Mouse (Mus musculus): ENCODE results near the gene Nfix. TPM values are rescaled to one million over a fixed set of nuclear protein-coding genes. Genes with fewer than 3 reads are reported as not detected.

Nfix gene
- polyA plus RNA-seq, 1 experiment from 2014 or later = 28.7 TPM

DNA sequence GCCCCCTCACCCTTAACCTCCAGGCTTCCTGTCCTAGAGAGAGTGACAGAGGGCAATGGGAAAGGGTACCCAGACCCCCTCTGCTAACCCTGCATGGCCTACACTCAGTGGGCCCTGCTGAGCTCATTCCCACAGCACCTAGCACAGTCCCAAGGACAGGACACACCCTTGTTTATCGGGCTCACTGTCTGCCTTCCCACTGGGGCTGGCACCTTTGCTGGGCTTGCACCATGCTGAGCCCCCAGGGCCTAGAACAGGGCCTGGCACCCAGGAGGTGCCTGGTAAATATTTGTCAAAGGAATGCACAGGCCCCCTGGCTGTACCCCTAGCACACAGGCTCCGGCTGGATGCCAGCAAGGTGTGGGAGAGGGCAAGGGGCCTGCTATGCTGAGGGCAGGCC lies 9.6 kb downstream of the Nfix start:
- no peak for ATAC-seq (ENCODE audit: insufficient read depth, low FRiP score, low read depth)
- Histone ChIP-seq H3K27me3 (replicated peaks) (peaks cover 49% of the 10 kb centered on the region), H3K27ac (no peak overlapping the region), H3K4me2 (0 out of 2 replicates have a peak overlapping the region, but pooled peaks have one; percentile 2), H3K4me1 (peaks cover 70% of the 10 kb centered on the region), H3K9me3 (no peaks in the 10 kb centered on the region), H3K9ac (no peak overlapping the region), H3K36me3 (no peaks in the 10 kb centered on the region), H3K4me3 (replicated peaks) (no peak overlapping the region)
- WGBS = 44% methylated on average over 2 of the region's 2 CpGs

DNA sequence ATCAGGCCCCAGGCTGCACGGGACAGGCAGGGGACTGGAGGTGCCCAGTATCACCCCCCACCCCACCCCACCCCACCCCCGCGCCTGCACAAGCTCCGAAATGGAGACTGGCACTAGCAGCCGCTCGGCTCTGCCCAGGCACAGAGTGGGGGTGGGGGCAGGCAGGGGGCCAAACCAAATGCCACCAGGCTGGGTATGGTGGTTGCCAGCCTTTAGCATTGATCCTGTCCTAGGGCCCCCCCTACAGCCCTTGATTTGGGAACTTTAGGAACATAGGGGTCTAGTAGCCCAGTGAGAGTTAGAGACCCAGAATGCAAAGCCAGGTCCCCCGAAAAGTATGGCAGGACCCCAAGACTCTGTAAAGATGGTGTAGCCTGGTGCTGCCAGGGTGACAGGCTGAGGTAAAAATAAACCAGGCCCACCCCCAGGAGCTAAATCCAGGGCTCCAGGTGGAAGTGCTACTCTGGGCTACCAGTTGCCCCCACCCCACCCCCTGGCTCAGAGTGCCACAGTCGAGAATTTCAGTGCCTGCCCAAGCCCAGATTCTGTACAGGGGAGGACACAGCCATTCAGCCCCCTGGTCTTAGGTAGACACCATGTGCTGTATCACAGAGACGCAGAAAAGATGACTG lies 10.2 kb downstream of the Nfix start:
- no peak overlapping the region for H3K27ac ChIP-seq

DNA sequence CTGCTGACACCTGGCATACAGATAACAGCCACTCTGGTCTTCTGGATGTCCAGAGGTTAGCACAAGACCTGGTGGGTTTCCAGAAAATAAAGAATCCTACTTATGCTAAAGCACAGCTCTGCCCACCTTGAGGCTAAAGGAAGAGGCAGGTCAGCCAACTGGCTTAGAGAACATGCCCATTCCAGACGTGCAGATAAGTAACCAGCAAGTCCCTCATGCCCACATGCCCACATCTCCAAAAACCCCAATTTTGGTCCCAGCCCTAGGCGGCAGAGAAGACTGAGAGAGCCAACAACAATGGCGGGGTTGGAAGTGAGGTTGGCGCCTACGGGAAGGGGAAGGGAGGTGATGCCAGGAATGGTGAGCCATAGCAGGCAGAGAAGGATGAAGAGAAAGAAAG lies 10.8 kb downstream of the Nfix start:
- H3K9ac ChIP-seq = no peak overlapping the region
- 55% methylated on average over 5 of the region's 5 CpGs for WGBS
- H3K4me3 ChIP-seq (replicated peaks) = no peak overlapping the region
- H3K4me1 ChIP-seq = peaks cover 69% of the 10 kb centered on the region
- H3K27me3 ChIP-seq (replicated peaks) = peaks cover 60% of the 10 kb centered on the region
- no peak overlapping the region for H3K27ac ChIP-seq
- H3K4me2 ChIP-seq = peak overlapping the region; percentile 26; the same call in 1 of the 2 replicates
- H3K9me3 ChIP-seq = no peaks in the 10 kb centered on the region
- no peaks in the 10 kb centered on the region for H3K36me3 ChIP-seq
- no peak for ATAC-seq (ENCODE audit: insufficient read depth, low FRiP score, low read depth)

More for the DNA sequence above, 10.2 kb downstream of the Nfix start:
- Histone ChIP-seq H3K4me3 (replicated peaks) (no peak overlapping the region), H3K9me3 (no peaks in the 10 kb centered on the region), H3K4me1 (peaks cover 69% of the 10 kb centered on the region), H3K4me2 (0 out of 2 replicates have a peak overlapping the region, but pooled peaks have one; percentile 2), H3K27me3 (replicated peaks) (peaks cover 54% of the 10 kb centered on the region), H3K9ac (no peak overlapping the region), H3K36me3 (no peaks in the 10 kb centered on the region)
- 75% methylated on average over 8 of the region's 9 CpGs for WGBS
- ATAC-seq (ENCODE audit: insufficient read depth, low FRiP score, low read depth) = no peak

DNA sequence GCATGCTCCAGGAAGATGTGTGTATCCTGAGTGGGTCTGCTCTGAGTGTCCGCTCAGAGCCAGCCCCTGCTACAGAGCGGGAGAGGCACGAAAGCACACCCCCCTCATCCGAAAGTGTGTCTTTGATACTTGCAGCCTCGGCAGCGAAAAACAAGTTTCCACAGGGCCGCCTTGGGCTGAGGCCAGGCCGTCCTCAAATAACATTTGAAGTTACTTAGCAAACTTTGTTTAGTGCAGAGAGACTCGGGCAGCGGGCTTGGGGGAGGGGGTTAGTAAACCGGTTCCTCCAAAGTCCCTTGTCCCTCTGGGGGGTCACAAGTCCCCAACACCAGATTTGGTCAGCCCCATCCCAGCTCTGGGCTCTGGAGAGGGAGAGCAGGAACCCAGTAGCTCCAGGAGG lies 11.2 kb downstream of the Nfix start:
- peak overlapping the region; percentile 26; the same call in 1 of the 2 replicates for H3K4me2 ChIP-seq
- peaks cover 69% of the 10 kb centered on the region for H3K4me1 ChIP-seq
- no peak for ATAC-seq (ENCODE audit: insufficient read depth, low FRiP score, low read depth)
- no peak overlapping the region for H3K27ac ChIP-seq
- peaks cover 64% of the 10 kb centered on the region for H3K27me3 ChIP-seq (replicated peaks)
- H3K9ac ChIP-seq = no peak overlapping the region
- H3K36me3 ChIP-seq = no peaks in the 10 kb centered on the region
- no peaks in the 10 kb centered on the region for H3K9me3 ChIP-seq
- H3K4me3 ChIP-seq (replicated peaks) = no peak overlapping the region
- WGBS = 18% methylated on average over 11 of the region's 11 CpGs

DNA sequence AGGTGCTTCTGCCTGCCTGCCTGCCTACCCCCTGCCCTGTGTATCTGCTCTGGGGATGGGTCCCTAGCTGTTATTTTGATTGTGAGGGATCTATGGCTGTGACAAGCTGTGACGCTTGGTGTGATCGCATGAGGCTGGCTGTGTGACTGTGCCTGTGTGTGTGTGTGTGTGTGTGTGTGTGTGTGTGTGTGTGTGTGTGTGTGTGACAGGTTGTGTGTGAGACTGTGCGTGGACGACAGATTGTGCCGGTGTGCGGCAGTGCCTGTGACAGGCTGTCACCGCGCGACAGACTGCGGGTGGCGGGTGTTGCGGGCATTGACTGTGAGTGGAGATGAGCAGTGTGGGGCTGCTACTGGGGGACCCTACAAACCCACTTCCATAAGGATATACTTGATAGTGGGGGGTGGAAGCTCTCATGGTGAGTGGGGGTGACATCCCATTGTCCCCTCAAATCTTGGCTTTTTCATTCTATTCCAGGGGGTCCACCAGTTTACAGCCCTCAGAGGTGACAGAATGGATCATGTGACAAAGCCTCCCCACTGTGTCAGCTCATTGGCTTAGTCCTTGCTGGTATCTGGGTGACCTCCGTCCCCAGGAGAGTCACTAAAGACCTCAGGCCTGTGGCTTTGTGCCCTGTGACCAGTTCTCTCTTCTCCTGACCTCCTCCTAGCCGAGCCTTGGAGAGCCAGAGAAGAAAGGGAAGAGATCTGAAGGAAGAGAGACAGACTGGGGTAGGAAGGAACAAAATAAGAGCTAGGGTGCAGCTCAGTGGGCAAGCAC lies 12.4 kb downstream of the Nfix start:
- H3K4me3 ChIP-seq (replicated peaks) = no peak overlapping the region
- WGBS = 53% methylated on average over 14 of the region's 14 CpGs
- peaks cover 74% of the 10 kb centered on the region for H3K27me3 ChIP-seq (replicated peaks)
- ATAC-seq (ENCODE audit: insufficient read depth, low FRiP score, low read depth) = no peak
- H3K9me3 ChIP-seq = no peaks in the 10 kb centered on the region
- H3K4me1 ChIP-seq = peaks cover 64% of the 10 kb centered on the region
- no peaks in the 10 kb centered on the region for H3K36me3 ChIP-seq
- no peak overlapping the region for H3K9ac ChIP-seq
- H3K4me2 ChIP-seq = no peak overlapping the region
- H3K27ac ChIP-seq = no peak overlapping the region

DNA sequence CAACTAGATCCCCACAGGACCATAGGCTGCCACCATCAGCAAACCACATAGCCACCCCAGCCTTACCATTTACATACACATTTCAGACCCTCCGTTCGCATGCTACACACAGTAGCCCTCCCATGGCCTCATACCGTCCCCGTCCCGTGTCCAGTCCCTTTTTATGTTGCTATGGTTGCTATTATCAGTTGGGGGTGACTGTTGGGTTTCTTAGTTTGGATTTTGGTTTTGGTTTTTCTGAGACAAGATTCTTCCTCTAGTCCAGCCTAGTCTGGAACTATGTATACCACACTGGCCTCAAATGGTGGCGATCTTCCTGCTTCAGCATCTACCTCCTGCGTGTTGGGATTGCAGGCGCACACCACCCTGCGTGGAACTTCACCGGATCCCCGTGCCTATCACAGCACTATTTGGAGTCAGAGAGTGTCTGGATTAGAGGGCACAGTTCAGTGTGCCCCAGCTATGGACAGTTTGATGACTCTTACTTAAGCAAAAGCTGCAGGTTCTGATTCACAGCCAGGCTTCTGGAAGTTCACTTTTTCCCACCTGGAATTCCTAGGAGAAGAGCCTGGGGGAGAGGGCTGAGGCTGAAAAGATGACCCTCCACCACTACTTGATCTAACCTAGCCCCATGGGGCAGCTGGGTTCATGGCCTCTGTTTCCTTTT lies 13.2 kb downstream of the Nfix start:
- no peak overlapping the region for H3K4me3 ChIP-seq (replicated peaks)

DNA sequence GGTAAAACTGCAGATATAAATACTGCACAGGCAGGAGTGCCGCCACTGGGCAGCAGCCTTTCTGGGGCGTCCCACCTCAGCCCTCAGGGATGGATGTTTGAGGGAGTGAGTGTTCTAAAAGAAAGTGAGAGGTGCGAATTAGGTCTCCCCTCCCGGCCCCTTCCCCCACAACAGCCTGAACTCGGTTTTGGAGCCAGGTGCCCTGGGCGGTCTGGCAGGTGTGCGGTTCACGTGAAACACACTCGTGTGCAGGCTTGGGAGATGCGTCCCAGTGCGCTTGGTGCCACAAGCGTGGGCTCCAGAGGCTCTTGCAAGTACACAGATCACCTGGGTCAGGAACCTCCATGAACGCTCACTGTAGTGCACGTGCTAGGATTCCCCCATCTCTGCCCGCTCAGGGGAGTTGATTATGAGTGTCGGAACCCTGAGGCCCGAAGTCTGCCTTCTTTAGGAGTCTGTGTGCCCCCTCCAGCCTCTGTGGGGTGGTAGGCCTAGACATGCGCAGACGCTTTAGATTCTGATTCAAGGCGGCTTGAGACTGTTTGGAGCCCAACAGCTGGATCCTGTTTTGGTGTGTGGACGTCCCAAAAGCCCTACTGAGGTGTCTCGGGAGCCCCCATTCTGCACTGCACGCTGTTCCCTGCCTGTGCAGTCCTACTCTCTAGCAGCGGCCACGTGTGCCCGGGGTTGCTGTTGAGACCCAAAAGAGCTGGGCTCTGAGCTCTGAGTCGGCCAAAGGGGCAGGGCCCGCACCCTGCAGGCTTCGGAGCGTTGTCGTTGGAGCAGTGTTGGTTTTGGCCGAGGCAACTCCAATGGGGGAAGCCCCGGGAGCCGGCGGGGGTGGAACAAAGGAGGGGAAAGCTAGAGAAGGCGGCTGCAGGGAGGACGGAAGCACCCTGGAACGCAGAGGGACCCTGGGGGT lies 14.1 kb downstream of the Nfix start:
- Histone ChIP-seq H3K4me2 (peak overlapping the region; percentile 33), H3K27me3 (replicated peaks) (peaks cover 90% of the 10 kb centered on the region), H3K36me3 (no peaks in the 10 kb centered on the region), H3K9ac (no peak overlapping the region), H3K27ac (peak overlapping the region; percentile 45; the same call in 1 of the 2 replicates), H3K4me1 (peaks cover 59% of the 10 kb centered on the region), H3K9me3 (no peaks in the 10 kb centered on the region), H3K4me3 (replicated peaks) (peak overlapping the region; percentile 11)
- 19% methylated on average over 38 of the region's 38 CpGs for WGBS
- ATAC-seq (ENCODE audit: insufficient read depth, low FRiP score, low read depth) = peak; percentile 27; the same call in 1 of the 2 replicates

More for the DNA sequence above, 13.2 kb downstream of the Nfix start:
- no peak overlapping the region for H3K27ac ChIP-seq
- H3K27me3 ChIP-seq (replicated peaks) = peaks cover 82% of the 10 kb centered on the region
- ATAC-seq (ENCODE audit: insufficient read depth, low FRiP score, low read depth) = no peak
- H3K9me3 ChIP-seq = no peaks in the 10 kb centered on the region
- WGBS = 41% methylated on average over 11 of the region's 11 CpGs
- H3K4me1 ChIP-seq = peaks cover 64% of the 10 kb centered on the region
- H3K4me2 ChIP-seq = no peak overlapping the region; the same call in 1 of the 2 replicates
- no peaks in the 10 kb centered on the region for H3K36me3 ChIP-seq
- H3K9ac ChIP-seq = no peak overlapping the region

DNA sequence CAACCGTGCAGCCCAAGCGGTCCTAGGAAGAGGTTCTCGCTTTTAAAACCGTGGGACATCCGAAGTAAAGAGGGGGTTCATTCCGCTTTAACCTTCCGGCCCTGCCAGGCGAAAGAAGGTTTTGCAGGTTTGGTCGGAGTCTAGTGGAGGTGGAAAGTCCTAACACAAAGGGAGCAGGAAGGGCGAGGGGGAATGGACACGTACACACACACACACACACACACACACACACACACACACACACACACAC lies 14.7 kb downstream of the Nfix start:
- Histone ChIP-seq H3K27me3 (replicated peaks) (peaks cover 91% of the 10 kb centered on the region), H3K4me3 (replicated peaks) (no peak overlapping the region; the same call in 1 of the 2 replicates), H3K27ac (no peak overlapping the region), H3K9me3 (no peaks in the 10 kb centered on the region), H3K36me3 (no peaks in the 10 kb centered on the region), H3K9ac (no peak overlapping the region), H3K4me1 (peaks cover 53% of the 10 kb centered on the region), H3K4me2 (no peak overlapping the region)
- ATAC-seq (ENCODE audit: insufficient read depth, low FRiP score, low read depth) = no peak
- WGBS = 31% methylated on average over 11 of the region's 11 CpGs

DNA sequence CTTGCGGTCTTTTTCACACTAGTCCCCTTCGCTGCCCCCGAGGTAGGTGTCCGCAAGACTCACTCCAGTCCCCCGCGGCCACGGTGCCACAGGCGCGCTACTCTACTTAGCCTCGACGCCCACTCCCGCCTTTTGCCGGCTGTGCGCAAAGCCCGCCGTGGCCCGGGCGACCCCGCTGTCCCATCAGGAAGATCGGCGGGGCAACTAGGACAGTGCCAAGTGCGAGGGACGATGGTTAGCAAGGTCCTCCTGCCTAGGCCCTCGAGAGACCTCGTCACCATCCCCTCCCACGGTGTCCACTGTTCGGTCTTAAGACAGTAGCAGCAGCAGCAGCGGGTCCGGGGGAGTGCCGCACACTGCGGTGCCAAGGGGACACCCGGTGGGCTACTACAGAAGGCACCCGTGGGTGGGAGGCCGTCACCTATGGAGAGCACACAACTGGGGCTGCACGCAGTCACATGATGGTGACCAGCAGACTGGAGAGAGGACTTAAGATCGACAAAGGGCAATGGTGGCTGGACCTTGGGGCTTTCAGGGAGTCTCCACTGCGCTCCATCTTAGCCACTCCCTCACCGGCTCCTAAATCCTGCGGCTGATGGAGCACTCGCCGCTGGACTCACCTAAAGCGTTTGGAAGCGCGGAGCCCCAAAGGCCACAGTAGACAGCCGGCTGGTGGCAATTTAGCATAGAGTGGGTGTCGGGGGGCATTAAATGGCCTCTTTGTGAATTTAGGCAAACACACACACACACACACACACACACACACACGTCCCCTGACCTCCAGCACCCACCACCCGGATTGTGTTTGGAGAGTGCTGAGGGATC lies 15.3 kb downstream of the Nfix start:
- ATAC-seq (ENCODE audit: insufficient read depth, low FRiP score, low read depth) = no peak
- Histone ChIP-seq H3K9ac (no peak overlapping the region), H3K4me3 (replicated peaks) (peak overlapping the region; percentile 11)

DNA sequence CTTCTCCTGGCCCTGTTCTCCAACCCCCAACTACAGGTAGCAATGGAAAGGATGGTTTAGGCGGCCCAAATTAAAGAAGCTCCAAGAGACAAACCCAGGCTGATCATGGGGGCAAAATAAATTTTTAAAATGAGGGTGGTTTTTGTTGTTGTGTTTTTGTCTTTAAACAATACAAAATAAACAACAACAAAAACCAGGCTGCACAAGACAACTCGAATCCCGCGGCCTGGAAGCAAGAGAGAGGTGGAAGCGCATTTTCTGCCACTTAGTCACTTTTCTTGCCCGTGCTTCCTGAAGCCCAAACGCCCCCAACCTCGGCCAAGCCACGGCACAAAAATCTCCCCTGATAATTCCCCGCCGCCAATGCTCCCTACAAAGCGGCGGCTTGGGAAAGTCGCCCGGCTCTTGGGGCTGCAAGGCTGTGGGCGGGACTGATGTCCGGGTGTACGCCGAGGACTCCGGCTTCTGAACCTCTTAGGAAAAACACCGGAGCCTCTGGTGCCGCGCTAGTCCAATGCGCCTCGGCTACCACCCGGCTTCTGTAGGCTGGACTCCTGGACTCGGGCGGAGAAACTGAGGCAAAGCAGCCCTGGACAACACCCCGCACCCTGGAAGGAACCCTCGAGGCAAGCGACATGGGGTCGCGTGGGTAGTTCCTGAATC lies 16.1 kb downstream of the Nfix start:
- 14% methylated on average over 33 of the region's 33 CpGs for WGBS
- no peak overlapping the region for H3K27ac ChIP-seq
- H3K36me3 ChIP-seq = no peaks in the 10 kb centered on the region
- H3K4me2 ChIP-seq = peak overlapping the region; percentile 33
- peak overlapping the region; percentile 11 for H3K4me3 ChIP-seq (replicated peaks)
- H3K9me3 ChIP-seq = no peaks in the 10 kb centered on the region
- ATAC-seq (ENCODE audit: insufficient read depth, low FRiP score, low read depth) = no peak
- H3K4me1 ChIP-seq = peaks cover 49% of the 10 kb centered on the region
- no peak overlapping the region for H3K9ac ChIP-seq
- H3K27me3 ChIP-seq (replicated peaks) = peaks cover 80% of the 10 kb centered on the region

More for the DNA sequence above, 15.3 kb downstream of the Nfix start:
- peaks cover 49% of the 10 kb centered on the region for H3K4me1 ChIP-seq
- H3K27ac ChIP-seq = no peak overlapping the region
- 16% methylated on average over 48 of the region's 48 CpGs for WGBS
- H3K4me2 ChIP-seq = peak overlapping the region; percentile 33
- no peaks in the 10 kb centered on the region for H3K36me3 ChIP-seq
- H3K9me3 ChIP-seq = no peaks in the 10 kb centered on the region
- H3K27me3 ChIP-seq (replicated peaks) = peaks cover 88% of the 10 kb centered on the region
